Mouse (Mus musculus) erythroblast, embryonic 14.5 days (primary cell): Measurements from ENCODE around the gene Mtmr4. TPM values are rescaled to one million over a fixed set of nuclear protein-coding genes. Genes with fewer than 3 reads are reported as not detected.

Experiments
- H3K27me3 ChIP-seq: 2 replicates; pipeline ENCODE4 v1.6.1; 2012; ENCODE audit warnings: inconsistent platforms; ENCODE audit not compliant: control insufficient read depth
- H3K36me3 ChIP-seq: 2 replicates; pipeline ENCODE4 v1.6.1; 2012; ENCODE audit warnings: mild to moderate bottlenecking, inconsistent platforms; ENCODE audit not compliant: control insufficient read depth
- H3K4me1 ChIP-seq: 2 replicates; pipeline ENCODE4 v1.6.1; 2012; ENCODE audit warnings: inconsistent platforms; ENCODE audit not compliant: control insufficient read depth
- H3K4me3 ChIP-seq: replicated peaks from 2 replicates; pipeline ENCODE3; 2012; ENCODE audit warnings: moderate library complexity, mild to moderate bottlenecking, inconsistent platforms
- H3K9me3 ChIP-seq: 2 replicates; pipeline ENCODE4 v1.6.1; 2012; ENCODE audit warnings: low read length, inconsistent platforms, mixed read lengths; ENCODE audit not compliant: control insufficient read depth
- GATA1 ChIP-seq: IDR thresholded peaks from 2 replicates; pipeline ENCODE4 v1.6.1; 2012; ENCODE audit warnings: low read length, inconsistent platforms, mixed read lengths
- TAL1 ChIP-seq: IDR thresholded peaks from 3 replicates; pipeline ENCODE4 v1.6.1; 2012; ENCODE audit warnings: low read length, inconsistent platforms, mixed read lengths
- polyA plus RNA-seq: library from polyadenylated mRNA; stranded (reverse); fragments of >175 nt; gene quantifications from 2 replicates; pipeline ENCODE4 v1.2.3, GENCODE M21; 2012

The Mtmr4 gene
- polyA plus RNA-seq, 1 experiment = 0.20 TPM

DNA sequence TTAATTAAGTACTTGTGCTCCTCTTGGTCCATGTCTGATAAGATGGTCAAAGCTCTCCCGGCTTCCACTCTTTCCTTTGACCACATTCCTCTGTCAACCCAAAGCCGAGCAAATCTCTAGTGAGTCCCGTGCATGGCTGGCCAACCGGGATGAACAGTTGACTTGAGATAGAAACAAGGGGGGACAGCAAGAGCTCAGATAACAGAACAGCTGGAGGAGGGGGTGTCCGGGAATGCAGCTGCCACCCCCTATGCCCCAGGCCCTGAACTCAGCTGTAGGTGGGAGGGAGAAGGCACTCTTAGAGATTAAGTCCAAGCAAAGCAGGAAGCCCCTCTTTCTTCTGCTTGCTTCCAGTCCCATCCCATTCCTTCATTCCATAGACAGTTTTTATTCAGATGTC, 21.2 kb upstream of the Mtmr4 start:
- Histone ChIP-seq H3K9me3 (no peaks in the 10 kb centered on the region), H3K27me3 (peaks cover 6% of the 10 kb centered on the region), H3K4me3 (no peak overlapping the region), H3K4me1 (no peaks in the 10 kb centered on the region), H3K36me3 (no peaks in the 10 kb centered on the region)
- TF ChIP-seq GATA1 = no peak
- TF ChIP-seq TAL1 = no peak

DNA sequence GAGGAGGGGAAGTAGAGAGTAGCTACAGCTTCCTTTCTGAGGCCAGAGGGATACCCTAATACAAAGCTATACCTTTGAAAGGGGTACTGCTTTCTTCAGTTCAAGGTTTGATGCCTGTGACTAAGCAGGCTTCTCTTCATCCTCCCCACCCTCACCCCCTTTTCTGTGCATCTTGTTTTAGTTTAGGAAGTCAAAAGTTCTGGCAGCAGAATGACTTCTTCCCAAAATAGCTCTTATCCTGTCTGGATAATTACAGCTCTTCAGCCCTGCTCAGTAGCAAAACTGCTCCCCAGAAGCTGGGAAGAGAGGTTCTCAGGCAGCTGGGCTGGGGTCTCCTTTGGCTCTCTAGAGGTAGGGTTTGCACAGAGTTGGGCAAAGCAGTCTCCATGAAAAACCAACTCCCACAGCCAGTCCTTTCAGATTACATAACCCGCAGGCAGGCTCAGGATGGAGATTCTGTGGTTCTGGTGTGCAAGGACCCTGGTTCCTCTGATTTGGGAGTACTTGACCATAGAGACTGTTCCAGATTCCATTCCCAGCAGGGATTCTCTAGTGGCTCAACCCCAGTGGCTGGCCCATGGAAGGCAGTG, 20.5 kb upstream of the Mtmr4 start:
- Histone ChIP-seq H3K4me1 (no peaks in the 10 kb centered on the region), H3K4me3 (no peak overlapping the region), H3K27me3 (peaks cover 6% of the 10 kb centered on the region), H3K9me3 (no peaks in the 10 kb centered on the region), H3K36me3 (no peaks in the 10 kb centered on the region)
- TF ChIP-seq GATA1 (no peak), TAL1 (no peak)

DNA sequence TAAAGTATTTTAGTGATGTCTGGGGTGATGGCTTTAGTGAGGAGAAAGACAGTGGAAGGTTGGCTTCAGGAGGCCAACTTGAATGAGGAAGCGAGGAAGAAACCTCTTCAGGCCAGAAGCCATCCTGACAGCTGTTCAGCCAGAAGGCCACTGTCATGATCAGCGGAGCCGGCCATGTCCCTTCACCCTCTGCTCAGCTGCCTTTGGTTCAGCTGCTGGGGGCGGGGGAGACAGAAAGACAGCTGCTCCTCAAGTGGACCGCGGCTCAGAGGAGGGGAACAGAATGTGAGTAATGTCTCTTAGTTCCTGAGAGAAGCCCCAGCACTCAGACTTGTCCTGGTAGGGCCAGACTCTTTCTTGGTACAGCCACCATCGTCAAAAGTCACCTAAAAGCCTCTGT, 18.2 kb upstream of the Mtmr4 start:
- Histone ChIP-seq H3K36me3 (no peaks in the 10 kb centered on the region), H3K27me3 (peaks cover 6% of the 10 kb centered on the region), H3K4me3 (no peak overlapping the region), H3K4me1 (peaks cover 15% of the 10 kb centered on the region), H3K9me3 (no peaks in the 10 kb centered on the region)
- TF ChIP-seq TAL1 = no peak
- TF ChIP-seq GATA1 = no peak

DNA sequence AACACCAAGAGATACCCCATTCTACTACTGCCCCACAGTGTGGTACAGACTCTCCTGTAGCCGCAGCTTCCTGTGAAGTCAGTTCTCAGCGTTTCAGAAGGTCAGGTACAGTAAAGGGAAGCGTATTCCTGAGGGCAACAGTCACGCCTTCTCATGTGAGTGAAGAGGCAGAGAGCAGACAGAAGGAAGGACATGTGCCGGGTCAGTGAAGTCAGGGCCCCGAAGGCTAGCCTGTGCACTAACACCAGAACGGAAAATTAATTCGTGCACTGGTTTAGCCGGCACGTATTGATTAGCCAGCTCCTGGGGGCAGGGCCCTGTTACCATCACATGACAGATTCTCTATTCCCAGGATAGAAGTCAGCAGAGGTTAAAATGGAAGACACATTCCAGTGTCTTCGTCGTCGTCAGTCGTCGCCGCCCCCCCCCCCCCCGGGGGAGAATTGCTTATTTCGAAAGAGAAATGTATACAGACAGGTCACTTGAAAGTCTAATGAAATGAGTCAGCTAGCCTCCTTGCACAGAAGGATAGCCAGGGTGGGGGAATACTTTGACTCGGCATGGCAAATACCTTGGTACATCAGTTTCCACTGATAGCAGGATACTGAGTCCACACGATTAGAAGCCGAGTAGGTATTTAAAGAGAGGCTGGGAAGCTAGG, 17.3 kb upstream of the Mtmr4 start:
- TF ChIP-seq GATA1 (no peak), TAL1 (no peak)
- peaks cover 6% of the 10 kb centered on the region for H3K27me3 ChIP-seq
- H3K36me3 ChIP-seq = no peaks in the 10 kb centered on the region
- peaks cover 22% of the 10 kb centered on the region for H3K4me1 ChIP-seq
- H3K4me3 ChIP-seq = no peak overlapping the region
- no peaks in the 10 kb centered on the region for H3K9me3 ChIP-seq

DNA sequence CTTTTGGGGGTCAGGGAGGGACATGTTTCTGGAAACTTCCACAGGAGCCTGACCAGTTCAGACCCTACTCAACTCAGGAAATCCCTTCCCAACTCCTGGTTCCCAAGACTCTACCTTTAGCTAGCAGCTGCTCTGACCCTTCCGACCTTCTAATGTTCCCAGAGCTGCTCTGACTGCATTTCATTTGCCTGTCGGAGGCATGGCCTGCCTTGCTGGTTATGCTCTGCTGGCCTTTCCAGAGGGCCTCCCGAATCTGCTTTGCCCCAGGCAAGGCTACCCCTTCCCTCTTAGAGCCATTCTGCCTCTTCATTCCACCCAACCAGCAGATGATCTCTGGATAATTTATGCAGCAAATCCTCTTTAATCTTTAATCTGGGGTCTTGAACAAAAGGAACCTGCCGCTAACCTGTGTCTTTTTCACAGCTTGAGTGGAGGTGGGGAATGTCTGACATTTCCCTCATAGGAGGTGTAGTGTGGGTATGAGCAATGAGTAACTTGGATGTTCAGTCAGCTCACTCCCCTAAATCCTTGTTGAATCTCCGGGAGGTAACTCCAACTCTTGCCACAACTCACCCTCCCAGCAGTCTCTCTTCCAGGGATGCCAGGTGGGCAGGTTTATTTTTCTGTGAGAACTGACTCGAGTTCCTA, 14.2 kb upstream of the Mtmr4 start:
- H3K27me3 ChIP-seq = no peaks in the 10 kb centered on the region
- no peaks in the 10 kb centered on the region for H3K36me3 ChIP-seq
- H3K4me1 ChIP-seq = peaks cover 22% of the 10 kb centered on the region
- H3K4me3 ChIP-seq = peak overlapping the region; percentile 66
- TF ChIP-seq GATA1 (no peak), TAL1 (no peak)
- H3K9me3 ChIP-seq = no peaks in the 10 kb centered on the region

DNA sequence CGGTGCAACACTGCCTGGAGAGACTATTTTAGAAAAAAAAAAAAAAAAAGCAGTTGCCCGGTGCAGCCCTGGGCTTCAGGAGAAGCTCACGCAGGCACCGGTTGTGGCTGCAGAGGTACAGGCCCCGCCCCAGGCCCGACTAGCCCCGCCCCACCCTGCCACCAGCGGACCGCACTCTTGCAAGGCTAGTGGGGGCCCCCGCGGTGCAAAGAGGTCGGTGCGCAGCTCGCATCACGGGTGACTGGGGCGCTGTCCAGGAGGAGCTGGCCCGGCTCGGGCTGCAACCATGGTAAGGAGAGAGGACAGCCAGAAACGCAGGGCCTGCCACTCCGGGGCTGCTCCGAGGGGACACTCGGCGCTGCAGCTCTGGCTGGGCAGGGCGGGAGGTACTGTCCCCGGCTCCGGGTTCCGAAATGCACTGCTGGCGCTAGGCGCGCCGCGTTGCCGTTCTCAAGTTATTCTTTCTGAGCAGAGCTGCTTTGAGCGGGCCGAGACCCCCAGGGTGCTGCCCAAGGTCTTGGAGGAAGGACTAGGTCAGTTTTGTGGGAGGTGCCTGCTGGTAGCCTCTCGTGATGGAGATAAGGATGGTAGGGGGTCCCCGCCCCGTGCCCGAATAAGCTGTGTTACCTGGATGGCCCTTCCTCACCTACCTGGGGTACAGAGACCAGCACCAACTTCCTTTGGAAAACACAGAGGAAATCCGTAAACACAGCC, 13.6 kb upstream of the Mtmr4 start:
- Histone ChIP-seq H3K4me3 (peak overlapping the region; percentile 66), H3K4me1 (peaks cover 22% of the 10 kb centered on the region), H3K36me3 (no peaks in the 10 kb centered on the region), H3K9me3 (no peaks in the 10 kb centered on the region), H3K27me3 (no peaks in the 10 kb centered on the region)
- TF ChIP-seq GATA1 (no peak), TAL1 (no peak)

DNA sequence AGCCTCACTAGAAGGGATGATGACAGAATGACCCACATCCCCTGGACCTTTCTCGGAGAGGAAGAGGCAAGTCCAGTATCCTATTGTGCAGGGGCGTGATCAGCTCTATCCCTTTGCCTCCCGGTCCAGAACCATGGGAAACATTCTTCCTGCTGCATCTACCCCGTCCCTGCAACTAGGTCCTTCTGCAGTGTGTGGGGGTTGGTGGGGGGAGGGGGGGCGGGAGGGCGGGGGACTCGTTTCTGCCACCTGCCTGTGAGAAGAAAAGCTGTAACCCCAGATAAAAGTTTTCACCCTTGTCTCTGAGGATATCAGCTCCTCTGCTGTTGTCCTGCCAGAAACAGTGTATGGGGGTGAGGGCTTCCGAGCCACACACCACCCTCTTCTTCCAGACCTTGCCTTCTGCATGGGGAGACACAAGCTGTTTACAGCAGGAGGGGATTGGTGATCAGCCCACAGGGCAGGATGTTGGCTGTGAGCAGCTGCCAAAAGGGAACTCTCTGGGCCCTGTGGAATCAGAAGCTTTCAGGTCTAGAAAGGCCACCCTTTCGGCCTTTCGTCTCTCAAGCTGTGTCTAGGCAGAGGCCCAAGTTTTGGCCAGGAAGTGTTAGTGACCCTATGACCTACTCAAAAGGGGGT, 12.9 kb upstream of the Mtmr4 start:
- Histone ChIP-seq H3K36me3 (no peaks in the 10 kb centered on the region), H3K4me3 (peak overlapping the region; percentile 66), H3K4me1 (peaks cover 22% of the 10 kb centered on the region), H3K27me3 (no peaks in the 10 kb centered on the region), H3K9me3 (no peaks in the 10 kb centered on the region)
- TF ChIP-seq GATA1 (no peak), TAL1 (no peak)

DNA sequence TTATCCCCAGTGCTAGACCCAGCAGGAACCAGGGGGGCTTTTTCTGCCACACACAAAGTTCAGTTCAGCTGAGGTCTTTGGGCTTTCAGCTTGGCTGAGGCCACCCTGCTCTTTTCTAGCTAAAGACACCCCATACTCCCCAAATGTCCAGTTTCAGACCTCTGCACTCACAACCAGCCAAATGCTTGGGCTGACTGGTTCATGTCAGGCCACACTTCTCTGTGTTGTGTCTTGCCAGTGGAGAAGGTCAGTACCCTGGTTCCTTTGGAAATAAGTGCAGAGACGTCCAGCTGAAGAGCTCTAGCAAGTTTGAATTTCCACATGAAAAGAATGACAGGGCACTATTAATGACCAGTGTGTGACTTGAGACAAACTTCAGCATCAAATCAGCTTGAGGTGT, 12.2 kb upstream of the Mtmr4 start:
- Histone ChIP-seq H3K4me3 (no peak overlapping the region), H3K4me1 (peaks cover 22% of the 10 kb centered on the region), H3K27me3 (no peaks in the 10 kb centered on the region), H3K36me3 (no peaks in the 10 kb centered on the region), H3K9me3 (no peaks in the 10 kb centered on the region)
- no peak for TF ChIP-seq GATA1
- TF ChIP-seq TAL1 = no peak
